Mouse (Mus musculus) CD8-positive naive resting alpha-beta T cell, adult 57 days (primary cell): ENCODE results near the gene Gm4871. TPM values are rescaled to one million over a fixed set of nuclear protein-coding genes. Genes with fewer than 3 reads are reported as not detected.

ENCODE experiments used
- total RNA-seq: library from RNA; stranded (reverse); gene quantifications from one replicate; pipeline ENCODE4 v1.2.4, GENCODE M21; 2023

Gene Gm4871
- total RNA-seq, result not detected

GRCm38 (mm10) chr5:145032391-145032790 is at the start of gene Gm4871:
Gm4871 (minus strand) TSS chr5:145032754.

GRCm38 (mm10) chr5:145042690-145043089 is 10.1 kb upstream of the Gm4871 start, which contains the start of gene 1700018F24Rik:
1700018F24Rik (plus strand) TSS chr5:145042990.

Other genes starting within 250 kb of the Gm4871 start
- gene Smurf1, start 66.9 kb downstream of the Gm4871 start, total RNA-seq, result 68.8 TPM
- not detected for gene 1700018F24Rik, start 10.2 kb upstream of the Gm4871 start, total RNA-seq
- 87.5 TPM for gene Arpc1a, start 51.1 kb upstream of the Gm4871 start, total RNA-seq
- not detected for gene Kpna7, start 51.3 kb upstream of the Gm4871 start, total RNA-seq
- 399 TPM for gene Arpc1b, start 81.5 kb upstream of the Gm4871 start, total RNA-seq
- 46.4 TPM for gene Pdap1, start 107.5 kb upstream of the Gm4871 start, total RNA-seq
- 223 TPM for gene Bud31, start 107.6 kb upstream of the Gm4871 start, total RNA-seq
- 22.8 TPM for gene Ptcd1, start 134.4 kb upstream of the Gm4871 start, total RNA-seq
- gene Cpsf4, start 134.5 kb upstream of the Gm4871 start, total RNA-seq, result 38.1 TPM
- gene Atp5j2, start 159.3 kb upstream of the Gm4871 start, total RNA-seq, result 152 TPM
- 38.8 TPM for gene Zkscan14, start 169.1 kb upstream of the Gm4871 start, total RNA-seq
- gene Zkscan5, start 171.8 kb upstream of the Gm4871 start, total RNA-seq, result 7.7 TPM
- 74.7 TPM for gene Zfp655, start 199.0 kb upstream of the Gm4871 start, total RNA-seq
- gene Zscan25, start 247.7 kb upstream of the Gm4871 start, total RNA-seq, result 36.0 TPM